Mouse (Mus musculus) heart, postnatal 0 days (tissue): ENCODE data around the gene 4930590J08Rik.

ENCODE experiments used
- CTCF ChIP-seq: IDR thresholded peaks from 2 replicates; pipeline ENCODE4 v1.5.1; 2016; ENCODE audit warnings: antibody characterized with exemption, control low read depth, low read depth
- EP300 ChIP-seq: IDR thresholded peaks from 2 replicates; pipeline ENCODE4 v1.6.1; 2016; ENCODE audit warnings: antibody characterized with exemption, low read depth

GRCm38 (mm10) chr6:91872781-91873180, 29.8 kb upstream of the 4930590J08Rik start:
- TF ChIP-seq CTCF (no peak), EP300 (no peak)
